Mouse (Mus musculus) cerebellum, adult 8-10 months (tissue): Measurements from ENCODE around the gene Aspa.
"Not testable (repeated sequence)": the region's sequence is repeated elsewhere in the genome, so short reads cannot be mapped to it uniquely, and the experiment has no call there.

Experiments used
- DNase-seq: peaks from one replicate; pipeline ENCODE4 v3.0.0; 2022

Aspa gene

DNA sequence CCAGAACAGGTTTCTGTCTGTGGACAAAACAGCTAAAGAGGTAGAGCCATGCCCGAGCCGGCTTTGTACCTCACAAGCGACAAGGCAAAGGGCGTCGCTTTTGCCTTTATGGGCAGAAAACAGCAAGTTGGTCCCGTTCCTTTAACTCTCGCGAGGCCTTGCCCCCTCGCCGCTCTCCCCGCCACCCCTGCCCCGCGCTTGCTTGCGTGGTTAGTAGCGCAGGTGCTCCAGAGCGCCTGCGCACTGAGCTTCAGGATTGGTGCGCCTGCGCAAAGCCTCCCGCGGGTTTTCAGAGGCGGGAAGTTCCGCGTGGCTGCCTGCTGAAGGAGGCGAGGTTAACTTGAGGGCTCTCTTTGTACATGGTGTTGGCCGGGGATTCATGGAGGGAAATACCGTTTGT, at the start of gene Aspa, which contains the start of the genes Gm49340 and Spata22:
TSS of gene Aspa (minus strand) at position 155 of the 400 bp plus-strand sequence.
TSS of gene Gm49340 (plus strand) at position 300 of the 400 bp plus-strand sequence.
TSS of gene Spata22 (plus strand) at position 300 of the 400 bp plus-strand sequence.
- no peak for DNase-seq

DNA sequence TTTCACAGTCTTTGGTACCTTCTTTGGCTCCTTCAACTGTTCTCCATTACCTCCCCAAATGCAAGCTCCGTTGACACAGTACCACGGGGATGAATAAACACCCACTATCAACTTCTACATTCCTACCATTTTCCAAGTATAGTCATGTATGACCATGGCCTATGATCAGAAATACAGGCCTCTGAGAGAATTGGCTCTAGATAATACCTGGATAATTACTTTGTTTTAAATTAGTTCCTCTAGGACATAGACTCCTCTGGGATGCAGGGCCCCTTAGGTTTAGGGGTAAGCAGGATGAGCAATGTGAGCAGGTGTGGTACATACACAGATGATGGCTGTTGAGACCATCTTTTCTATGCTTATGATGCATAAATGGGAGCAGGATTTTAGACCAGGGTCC, 41.5 kb upstream of the Aspa start, which contains the start of gene Olfr376:
TSS of gene Olfr376 (plus strand) at position 301 of the 400 bp plus-strand sequence.
- DNase-seq = no peak

DNA sequence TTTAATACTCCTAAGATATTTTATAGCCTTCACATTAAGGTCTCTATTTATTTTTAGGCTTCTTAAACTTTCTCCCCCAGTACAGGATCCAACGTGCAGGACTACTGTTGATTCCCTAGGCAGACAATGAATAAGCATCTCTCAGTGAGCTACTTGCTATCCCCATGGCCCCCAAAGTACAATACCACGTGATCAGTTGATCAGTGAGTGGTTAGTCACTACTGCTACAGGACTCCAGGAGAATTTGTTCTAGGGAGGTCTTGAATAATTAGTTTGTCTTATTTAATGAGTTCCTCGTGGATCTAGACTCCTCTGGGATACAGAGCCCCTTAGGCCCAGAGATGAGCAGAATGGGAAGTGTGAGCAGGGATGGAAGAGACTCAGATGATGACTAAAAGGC, 21.1 kb upstream of the Aspa start, which contains the start of gene Olfr20:
TSS of gene Olfr20 (plus strand) at position 301 of the 400 bp plus-strand sequence.
- no peak for DNase-seq

GRCm38 (mm10) chr11:73336919-73337318, 7.5 kb upstream of the Aspa start:
- no peak for DNase-seq

DNA sequence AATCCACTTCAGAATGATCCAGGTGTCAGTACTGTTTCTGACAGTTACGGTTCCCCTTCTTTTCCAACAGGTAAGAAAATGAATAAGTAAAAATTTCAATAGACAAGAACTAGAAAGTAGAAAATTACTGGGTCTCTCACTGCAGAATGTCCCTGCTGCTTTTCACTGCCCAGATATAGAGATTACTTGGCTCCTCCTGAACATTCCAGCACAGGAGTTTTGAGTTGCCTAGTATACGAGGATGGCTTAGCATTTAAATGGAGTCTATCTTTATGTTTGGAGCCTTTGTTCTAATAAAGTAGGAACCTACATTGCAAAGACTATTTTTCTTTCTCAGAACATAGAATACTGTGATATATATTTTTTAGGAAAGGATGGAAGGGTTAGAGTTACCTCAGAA, 4.0 kb upstream of the Aspa start:
- DNase-seq = no peak

DNA sequence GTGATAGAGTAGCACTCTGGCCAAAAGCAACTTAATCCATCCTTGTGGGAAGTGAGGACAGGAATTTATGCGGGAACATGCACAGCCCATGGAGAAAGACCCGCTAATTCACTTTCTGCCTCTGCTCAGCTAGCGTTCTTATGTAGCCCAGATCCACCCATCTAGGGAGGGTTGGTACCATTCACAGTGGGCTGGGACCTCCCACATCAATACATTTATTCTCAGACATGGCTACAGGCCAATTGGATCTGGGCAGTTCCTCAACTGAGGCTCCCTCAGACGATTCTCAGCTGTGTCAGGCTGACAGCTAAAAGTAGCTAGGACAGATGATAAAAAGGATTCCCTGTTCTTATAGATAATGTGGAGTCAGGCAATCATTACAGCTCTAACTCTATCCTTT, 2.0 kb downstream of the Aspa start:
- DNase-seq = no peak

- no peak for DNase-seq
Observed at GRCm38 (mm10) chr11:73326485-73326886, 2.9 kb downstream of the Aspa start.

DNA sequence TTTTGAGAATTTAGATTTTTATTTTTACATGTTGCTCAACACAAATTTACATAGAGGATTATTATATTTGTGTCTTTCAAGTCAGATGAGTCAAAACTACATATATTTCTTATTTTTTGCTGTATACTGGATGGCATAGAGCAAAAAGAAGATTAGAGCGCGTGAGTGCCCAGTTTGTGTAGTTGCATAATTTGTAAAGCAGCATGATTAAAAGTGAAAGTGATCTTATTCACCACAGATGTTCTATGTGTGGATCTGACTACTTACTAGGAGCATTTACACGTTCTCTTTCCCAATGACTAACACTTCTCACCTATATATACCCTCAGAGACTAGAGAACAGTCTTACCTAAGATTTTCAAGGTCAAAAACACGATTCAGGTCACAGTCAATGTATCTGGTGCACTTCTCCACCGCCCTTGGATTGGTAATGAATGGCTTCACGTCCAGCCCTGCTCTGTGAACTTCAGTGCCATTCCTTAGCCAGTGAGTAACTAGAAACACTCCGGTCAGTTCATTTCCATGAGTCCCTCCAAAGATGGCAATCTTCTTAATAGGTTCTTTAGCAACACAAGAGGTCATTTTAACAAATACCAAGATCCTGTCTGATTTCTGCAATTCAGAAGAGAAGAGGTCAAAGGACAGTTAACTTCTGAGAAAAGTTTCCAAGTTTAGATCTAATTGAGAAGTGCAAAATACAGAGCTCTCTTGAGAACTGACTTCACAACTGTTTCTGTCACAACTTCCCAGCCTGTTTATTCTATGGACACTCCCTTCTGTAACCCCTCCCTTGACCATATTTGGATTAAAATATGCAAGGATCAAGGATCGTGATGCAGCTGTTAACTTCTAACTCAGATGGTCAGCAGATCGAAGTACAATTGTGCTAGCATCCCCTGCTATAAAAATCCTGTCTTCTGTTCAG, 5.2 kb downstream of the Aspa start:
- no peak for DNase-seq

DNA sequence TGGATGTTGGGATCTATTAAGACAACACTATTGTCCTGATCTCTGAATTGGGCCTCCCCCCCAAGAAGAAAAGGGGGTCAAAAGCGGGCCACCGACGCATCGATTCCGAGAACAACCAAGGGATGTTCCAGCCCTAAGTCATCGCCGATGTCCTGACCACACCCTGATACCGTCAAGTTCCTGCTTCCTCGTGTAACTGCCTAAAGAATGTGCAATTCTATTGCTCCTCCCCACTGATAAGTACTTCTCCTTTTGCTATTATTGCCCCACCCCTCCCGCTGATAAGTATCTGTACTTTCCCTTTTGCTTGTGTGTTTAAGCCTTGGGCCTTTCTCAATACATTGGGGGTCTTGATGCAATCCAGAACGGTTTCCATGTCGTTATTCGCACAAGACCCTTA, 8.3 kb downstream of the Aspa start:
- DNase-seq = not testable (repeated sequence)

DNA sequence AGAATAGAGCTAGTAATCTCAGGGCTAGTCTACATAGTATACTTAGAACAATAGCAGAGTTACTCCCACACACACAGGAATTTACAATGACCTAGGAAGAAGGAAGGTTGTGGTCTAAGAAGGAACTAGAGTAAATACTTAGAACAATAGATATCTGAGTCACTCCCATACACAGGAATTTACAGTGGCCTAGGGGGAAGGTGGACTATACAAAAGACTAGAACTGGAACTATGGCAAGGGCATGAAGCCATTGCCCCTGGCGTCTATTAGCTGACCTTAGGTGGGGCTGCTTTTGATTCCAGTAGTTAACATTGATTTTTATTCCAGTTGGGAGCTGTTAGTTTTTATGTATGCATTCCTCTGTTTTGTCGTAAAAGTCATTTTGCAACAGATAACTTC, 10.8 kb downstream of the Aspa start:
- not testable (repeated sequence) for DNase-seq

GRCm38 (mm10) chr11:73315961-73316360, 13.4 kb downstream of the Aspa start:
- no peak for DNase-seq

GRCm38 (mm10) chr11:73303123-73303522, 26.3 kb downstream of the Aspa start:
- DNase-seq = no peak

GRCm38 (mm10) chr11:73289621-73290020, 39.8 kb downstream of the Aspa start:
- DNase-seq = no peak

DNA sequence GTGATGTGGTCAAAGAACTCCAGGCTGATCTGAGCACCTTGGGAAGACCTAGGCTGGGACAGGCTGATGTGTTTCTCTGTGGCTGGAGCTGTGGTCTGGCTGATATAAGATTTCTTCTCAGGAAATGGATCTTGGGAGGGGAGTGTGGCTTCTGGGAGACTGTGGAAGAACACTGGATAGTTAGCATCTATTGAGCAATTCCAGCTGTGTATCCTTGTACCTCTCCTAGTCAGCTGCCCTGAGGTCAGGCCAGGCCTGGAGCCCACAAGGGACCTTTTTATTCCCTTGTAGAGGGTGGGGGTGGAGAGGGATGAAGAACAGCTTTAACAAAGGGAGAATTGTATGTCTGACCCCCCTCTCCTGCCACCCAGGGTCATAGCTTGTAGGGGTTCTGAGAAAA, 45.0 kb downstream of the Aspa start:
- DNase-seq = no peak

DNA sequence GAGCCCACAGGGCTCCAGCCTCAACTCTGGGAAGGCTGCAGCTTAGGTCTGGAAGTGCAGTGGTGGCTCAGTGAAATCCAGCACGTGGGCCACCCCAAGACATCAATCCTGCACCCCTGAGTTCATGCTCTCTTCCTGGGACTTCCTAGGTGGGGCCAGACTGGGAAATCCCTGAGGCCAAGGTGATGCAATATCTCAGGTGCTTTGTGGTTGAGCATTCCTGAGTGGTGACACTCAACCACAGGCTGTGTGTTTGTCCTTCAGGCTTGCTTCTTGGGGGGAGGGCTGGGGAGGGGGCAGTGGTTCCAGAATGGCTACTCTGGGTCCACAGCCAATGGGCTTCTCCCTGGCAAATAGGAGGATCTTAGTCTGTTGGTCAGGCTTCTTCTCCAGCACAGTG, 45.5 kb downstream of the Aspa start:
- no peak for DNase-seq

GRCm38 (mm10) chr11:73283369-73283768, 46.0 kb downstream of the Aspa start:
- DNase-seq = no peak

DNA sequence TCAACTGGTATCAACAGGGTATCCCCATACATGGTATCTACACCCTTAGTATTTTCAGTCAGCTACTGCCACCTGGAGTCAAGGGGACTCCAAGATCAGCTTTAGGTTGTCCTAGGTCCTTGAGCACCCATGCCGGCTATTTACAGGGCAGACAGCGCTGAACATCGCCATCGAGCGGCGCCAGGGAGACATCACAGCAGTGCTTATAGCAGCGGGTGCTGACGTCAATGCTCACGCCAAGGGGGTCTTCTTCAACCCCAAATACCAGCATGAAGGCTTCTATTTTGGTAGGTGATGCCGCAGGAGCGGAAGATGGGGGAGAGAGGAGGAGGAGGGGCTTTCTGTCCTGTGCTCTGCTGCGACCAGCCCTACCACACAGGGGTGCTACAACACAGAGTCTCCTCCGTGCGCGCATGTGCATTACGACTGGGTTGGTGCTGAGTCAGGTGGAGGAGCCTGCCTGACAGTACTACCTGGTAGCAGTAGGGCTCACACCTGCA, 47.8 kb downstream of the Aspa start:
- peak; percentile 34 for DNase-seq

- no peak for DNase-seq
Observed at GRCm38 (mm10) chr11:73280710-73281109, 48.7 kb downstream of the Aspa start.

- no peak for DNase-seq
Observed at GRCm38 (mm10) chr11:73274821-73275220, 54.6 kb downstream of the Aspa start.

- DNase-seq = no peak
Observed at GRCm38 (mm10) chr11:73267267-73267666, 62.1 kb downstream of the Aspa start, which contains the start of gene Trpv3. Gene Trpv3 (plus strand): TSS chr11:73267388.

DNA sequence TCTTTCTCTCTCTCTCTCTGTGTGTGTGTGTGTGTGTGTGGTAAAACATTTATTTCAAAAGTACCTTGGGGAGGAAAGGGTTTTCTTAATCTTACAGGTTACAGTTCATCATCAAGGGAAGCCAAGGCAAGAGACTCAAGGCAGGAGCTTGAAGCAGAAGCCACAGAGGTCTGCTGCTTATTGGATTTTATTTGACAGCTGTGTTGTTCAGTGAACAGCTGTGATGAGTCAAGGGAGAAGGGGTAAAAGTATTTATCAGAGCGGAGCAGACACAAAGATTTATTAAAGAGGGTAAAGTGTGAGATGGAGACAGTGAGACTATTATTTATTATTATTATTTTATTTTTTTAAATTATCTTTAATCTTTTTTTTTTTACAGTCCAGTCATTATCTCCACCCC, 68.0 kb downstream of the Aspa start:
- DNase-seq = no peak

- no peak for DNase-seq
Observed at GRCm38 (mm10) chr11:73260457-73260856, 68.9 kb downstream of the Aspa start.

DNA sequence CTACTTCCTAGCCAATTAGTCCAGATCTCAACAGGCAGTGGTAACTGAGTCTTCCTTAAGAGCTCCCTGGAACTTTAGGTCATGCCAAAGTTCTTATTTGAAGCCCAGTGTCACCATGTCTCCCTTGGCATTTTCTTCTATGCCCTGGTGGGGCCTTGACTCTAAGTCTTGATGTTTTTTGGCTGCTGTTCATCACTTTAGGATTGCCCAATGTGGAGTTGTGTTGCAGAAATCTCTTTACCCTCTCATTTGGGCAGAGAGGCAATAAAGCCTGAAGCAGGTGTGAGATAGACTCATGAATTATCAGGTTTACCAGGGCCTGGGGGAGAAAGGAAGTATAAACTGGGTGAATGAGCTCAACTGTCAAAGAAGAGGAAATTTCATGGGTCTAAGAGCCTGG, 70.7 kb downstream of the Aspa start:
- no peak for DNase-seq

DNA sequence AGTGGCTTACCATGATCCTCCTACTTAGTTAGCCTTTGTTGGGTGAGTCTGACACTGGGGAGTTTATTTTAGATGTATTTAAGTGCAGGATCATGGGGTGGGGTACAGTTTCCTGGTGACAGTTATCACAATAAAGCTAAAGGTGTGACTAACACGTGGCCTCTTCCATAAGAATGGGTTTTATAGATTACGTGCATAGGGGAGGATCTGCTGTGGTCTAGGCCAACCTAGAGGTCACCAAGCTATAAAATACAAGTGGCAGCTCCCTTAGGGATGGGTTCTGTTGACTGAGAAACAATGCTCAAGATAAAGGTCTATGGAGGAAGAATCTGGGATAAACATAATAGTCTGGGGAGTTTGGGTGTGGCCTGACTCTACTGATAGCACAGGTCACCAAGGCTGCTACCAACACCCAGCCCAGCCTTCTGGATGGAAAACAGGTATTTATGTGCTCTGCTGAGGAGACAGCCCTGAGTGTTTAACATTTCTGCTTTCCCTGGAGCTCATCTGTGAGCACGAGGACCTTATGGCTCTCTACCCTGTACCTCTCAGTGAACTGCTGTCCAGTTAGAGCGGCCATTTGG, 71.9 kb downstream of the Aspa start:
- DNase-seq = no peak
